Mouse (Mus musculus): ENCODE results near the gene Gm5426.

GRCm38 (mm10) chr10:96138585-96138984 is 2.2 kb downstream of the Gm5426 start:
- TF ChIP-seq POLR2A (IDR thresholded peaks at IDR 0.05; ENCODE audit: control insufficient read depth, low read depth, low read length): no peak
- no peak for TF ChIP-seq CTCF (IDR thresholded peaks at IDR 0.05; ENCODE audit: control insufficient read depth, insufficient read depth, insufficient replicate concordance, low read depth, low read length)

All from testis, adult 2 months (tissue).